10 mouse cellular contexts compared by ENCODE assay signal in the genomic region with DNA sequence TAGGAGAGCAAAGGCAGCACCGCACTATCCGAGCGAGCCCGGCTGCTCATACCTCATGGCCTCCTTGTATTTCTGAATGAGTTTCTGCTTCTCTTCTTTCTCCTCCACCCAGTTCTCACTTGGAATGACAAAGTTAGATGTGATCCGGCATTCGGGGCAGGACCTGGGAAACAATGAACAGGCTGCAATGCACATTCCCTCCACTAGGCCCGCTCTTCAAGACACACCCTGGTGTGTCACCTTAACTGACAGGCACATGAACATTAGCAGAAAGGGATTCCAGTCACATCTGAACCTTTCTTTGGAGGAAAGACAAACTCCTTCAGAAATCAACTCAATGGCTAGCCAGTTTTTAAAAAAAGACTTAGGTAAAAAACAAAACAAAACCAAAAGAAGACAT. TPM values are rescaled to one million over a fixed set of nuclear protein-coding genes. Genes with fewer than 3 reads are reported as not detected.
A peak's percentile ranks its signal among the peaks of the same experiment; 100 is the strongest.
DNase-seq lines count a peak whose midpoint lies in the region; ATAC-seq and TF ChIP-seq lines count a peak whose summit lies in the region.
"Had no signal": no experiment of that assay in that cellular context is flagged by ENCODE, and none has a peak within 500 bp of the region (broad histone marks: within the 10 kb centered on the region; RNA-seq: fewer than 3 reads in every experiment).

No protein-coding gene starts in this region.

- no peak overlapping the region for H3K9ac ChIP-seq in heart, postnatal 0 days (replicated peaks; ENCODE audit: low read depth, low read length)
- H3K9ac ChIP-seq in limb, embryonic 11.5 days (ENCODE audit: low read length), result no peak overlapping the region
- H3K9ac ChIP-seq in intestine, embryonic 15.5 days, result no peak overlapping the region

- H3K36me3 ChIP-seq in heart, postnatal 0 days (replicated peaks; ENCODE audit: control insufficient read depth, insufficient read depth, low read length), result peaks cover 32% of the 10 kb centered on the region; the same call in 1 of the 2 replicates
- H3K36me3 ChIP-seq in heart, embryonic 10.5 days, result peaks cover 27% of the 10 kb centered on the region; the same call in 1 of the 2 replicates
- no peaks in the 10 kb centered on the region for H3K36me3 ChIP-seq in limb, embryonic 11.5 days (ENCODE audit: control insufficient read depth, insufficient read depth, low read length)
- peaks cover 4% of the 10 kb centered on the region; the same call in 1 of the 2 replicates for H3K36me3 ChIP-seq in intestine, embryonic 15.5 days

- no peak overlapping the region for H3K4me2 ChIP-seq in heart, postnatal 0 days (ENCODE audit: low read depth, low read length)
- H3K4me2 ChIP-seq in limb, embryonic 11.5 days (ENCODE audit: low read depth, severe bottlenecking), result no peak overlapping the region
- no peak overlapping the region for H3K4me2 ChIP-seq in intestine, embryonic 15.5 days (replicated peaks)

- DNase-seq in heart, postnatal 0 days (ENCODE audit: low spot score), result peak; percentile 33
- no peak for DNase-seq in heart, embryonic 10.5 days (ENCODE audit: low spot score)
- DNase-seq in 3134 (ENCODE audit: extremely low read depth, insufficient read length, low spot score) (peak; percentile 11), WW6 (ENCODE audit: low read depth, low spot score) (peak; percentile 87)
- DNase-seq in limb, embryonic 11.5 days (ENCODE audit: low spot score), result peak; percentile 51
- no peak for DNase-seq in thymus, postnatal 10 days (ENCODE audit: low spot score in 2 of 2)
- DNase-seq: thymus, adult 2 months had no signal

- WGBS in heart, postnatal 0 days, result 69% methylated on average over 7 of the region's 7 CpGs
- 74% methylated on average over 7 of the region's 7 CpGs for WGBS in heart, embryonic 10.5 days
- WGBS in limb, embryonic 11.5 days, result 80% methylated on average over 7 of the region's 7 CpGs
- 68% methylated on average over 7 of the region's 7 CpGs for WGBS in intestine, embryonic 15.5 days

- H3K27me3 ChIP-seq in heart, postnatal 0 days (ENCODE audit: control insufficient read depth, insufficient read depth, low read length), result no peaks in the 10 kb centered on the region
- no peaks in the 10 kb centered on the region for H3K27me3 ChIP-seq in heart, embryonic 10.5 days (ENCODE audit: insufficient read depth, poor library complexity, severe bottlenecking)
- no peaks in the 10 kb centered on the region for H3K27me3 ChIP-seq in limb, embryonic 11.5 days (ENCODE audit: control insufficient read depth, insufficient read depth, low read length)
- H3K27me3 ChIP-seq in intestine, embryonic 15.5 days (replicated peaks), result no peaks in the 10 kb centered on the region
- H3K27me3 ChIP-seq: megakaryocyte, embryonic 14.5 days had no signal

- no peaks in the 10 kb centered on the region for H3K9me3 ChIP-seq in heart, postnatal 0 days (replicated peaks; ENCODE audit: control insufficient read depth, low read length)
- no peaks in the 10 kb centered on the region for H3K9me3 ChIP-seq in heart, embryonic 10.5 days
- H3K9me3 ChIP-seq in limb, embryonic 11.5 days (ENCODE audit: control insufficient read depth, low read length), result no peaks in the 10 kb centered on the region
- H3K9me3 ChIP-seq in intestine, embryonic 15.5 days, result no peaks in the 10 kb centered on the region
- H3K9me3 ChIP-seq: megakaryocyte, embryonic 14.5 days had no signal

- no peaks in the 10 kb centered on the region for H3K4me1 ChIP-seq in heart, postnatal 0 days (ENCODE audit: control insufficient read depth, insufficient read depth)
- H3K4me1 ChIP-seq in heart, embryonic 10.5 days, result no peaks in the 10 kb centered on the region
- H3K4me1 ChIP-seq in limb, embryonic 11.5 days (ENCODE audit: control insufficient read depth, insufficient read depth, low read length), result no peaks in the 10 kb centered on the region
- no peaks in the 10 kb centered on the region for H3K4me1 ChIP-seq in intestine, embryonic 15.5 days (replicated peaks)
- H3K4me1 ChIP-seq: megakaryocyte, embryonic 14.5 days had no signal

- peak; percentile 73 for TF ChIP-seq CTCF in heart, postnatal 0 days (IDR thresholded peaks at IDR 0.05; ENCODE audit: low read depth)

- peak; percentile 47; the same call in 1 of the 2 replicates for ATAC-seq in heart, postnatal 0 days (ENCODE audit: insufficient read depth, low read depth)
- no peak for ATAC-seq in limb, embryonic 11.5 days (ENCODE audit: insufficient number of reproducible peaks, low FRiP score, low TSS enrichment, low read depth)
- ATAC-seq in monocyte, adult 5-6 weeks (replicated peaks; ENCODE audit: insufficient number of reproducible peaks, low FRiP score, low TSS enrichment, poor library complexity, severe bottlenecking), result no peak
- ATAC-seq in intestine, embryonic 15.5 days, result no peak

- no peak for TF ChIP-seq EP300 in heart, postnatal 0 days (IDR thresholded peaks at IDR 0.05; ENCODE audit: low read depth)

- no peak overlapping the region for H3K4me3 ChIP-seq in heart, postnatal 0 days (ENCODE audit: low read depth, low read length)
- H3K4me3 ChIP-seq in heart, embryonic 10.5 days, result no peak overlapping the region
- no peak overlapping the region for H3K4me3 ChIP-seq in limb, embryonic 11.5 days (ENCODE audit: low read depth, low read length)
- H3K4me3 ChIP-seq in intestine, embryonic 15.5 days (replicated peaks), result no peak overlapping the region
- H3K4me3 ChIP-seq: megakaryocyte, embryonic 14.5 days had no signal

- no peak overlapping the region for H3K27ac ChIP-seq in heart, postnatal 0 days (ENCODE audit: low read depth)
- no peak overlapping the region for H3K27ac ChIP-seq in heart, embryonic 10.5 days
- no peak overlapping the region for H3K27ac ChIP-seq in limb, embryonic 11.5 days (replicated peaks; ENCODE audit: low read depth, low read length)
- no peak overlapping the region for H3K27ac ChIP-seq in intestine, embryonic 15.5 days

RNA-seq across cellular contexts. Expression of a gene that starts 19.4 kb away (rescaled TPM):
- total RNA-seq in heart, postnatal 0 days (2014; rRNA removed; ENCODE audit: low replicate concordance), result 0.43 TPM in 1 of 2 replicates, not detected in the other
- polyA plus RNA-seq in heart, postnatal 0 days (2015; fragmentation: Nextera tagmentation; extraction: Ambion mirVana), result 0.30 and 0.40 TPM in 2 replicates
- 0.53 and 0.54 TPM in 2 replicates for polyA plus RNA-seq in heart, embryonic 10.5 days (2016; fragmentation: Nextera tagmentation; extraction: Ambion mirVana)
- polyA plus RNA-seq in limb, embryonic 11.5 days (2014; fragmentation: Nextera tagmentation; extraction: Ambion mirVana), result 0.45 and 0.67 TPM in 2 replicates
- total RNA-seq in monocyte, adult 5-6 weeks (2017), result 28.5 to 54.8 TPM (median 44.2 TPM) in 3 replicates
- polyA plus RNA-seq in intestine, embryonic 15.5 days (2015; fragmentation: Nextera tagmentation; extraction: Ambion mirVana), result 6.1 and 8.1 TPM in 2 replicates

RNA-seq across cellular contexts. Expression of a gene that starts 19.9 kb away (rescaled TPM):
- 51.7 and 61.1 TPM in 2 replicates for total RNA-seq in heart, postnatal 0 days (2014; rRNA removed; ENCODE audit: low replicate concordance)
- polyA plus RNA-seq in heart, postnatal 0 days (2015; fragmentation: Nextera tagmentation; extraction: Ambion mirVana), result 52.1 and 57.5 TPM in 2 replicates
- polyA plus RNA-seq in heart, embryonic 10.5 days (2016; fragmentation: Nextera tagmentation; extraction: Ambion mirVana), result 33.0 and 34.2 TPM in 2 replicates
- 35.9 and 36.8 TPM in 2 replicates for polyA plus RNA-seq in limb, embryonic 11.5 days (2014; fragmentation: Nextera tagmentation; extraction: Ambion mirVana)
- total RNA-seq in monocyte, adult 5-6 weeks (2017), result 163 to 297 TPM (median 214 TPM) in 3 replicates
- polyA plus RNA-seq in intestine, embryonic 15.5 days (2015; fragmentation: Nextera tagmentation; extraction: Ambion mirVana), result 59.3 and 64.8 TPM in 2 replicates

RNA-seq across cellular contexts. Expression of a gene that starts 22.9 kb away (rescaled TPM):
- 9.0 and 12.6 TPM in 2 replicates for total RNA-seq in heart, postnatal 0 days (2014; rRNA removed; ENCODE audit: low replicate concordance)
- polyA plus RNA-seq in heart, postnatal 0 days (2015; fragmentation: Nextera tagmentation; extraction: Ambion mirVana), result 19.9 TPM in 2 replicates
- 39.9 and 41.7 TPM in 2 replicates for polyA plus RNA-seq in heart, embryonic 10.5 days (2016; fragmentation: Nextera tagmentation; extraction: Ambion mirVana)
- 50.7 and 50.8 TPM in 2 replicates for polyA plus RNA-seq in limb, embryonic 11.5 days (2014; fragmentation: Nextera tagmentation; extraction: Ambion mirVana)
- total RNA-seq in monocyte, adult 5-6 weeks (2017), result 33.9 to 44.5 TPM (median 42.6 TPM) in 3 replicates
- 35.6 and 38.2 TPM in 2 replicates for polyA plus RNA-seq in intestine, embryonic 15.5 days (2015; fragmentation: Nextera tagmentation; extraction: Ambion mirVana)

Comparison
In these comparisons a context has a peak if more than half of its experiments do, and no peak if none do; other contexts are left out.
1. DNase-seq: peak in heart, postnatal 0 days (single experiment), 3134 (single experiment), WW6 (single experiment) and limb, embryonic 11.5 days (single experiment); none in heart, embryonic 10.5 days (single experiment) and thymus, postnatal 10 days (0 of 2).